8 mouse cellular contexts compared by ENCODE assay signal in genomic region chr17:85089621-85090020, GRCm38 (mm10). TPM values are rescaled to one million over a fixed set of nuclear protein-coding genes. Genes with fewer than 3 reads are reported as not detected.
DNase-seq lines count a peak whose midpoint lies in the region; ATAC-seq and TF ChIP-seq lines count a peak whose summit lies in the region.

No protein-coding gene starts in this region.

- under 1% methylated on average over 16 of the region's 16 CpGs for WGBS in liver, adult 2 months
- under 1% methylated on average over 16 of the region's 16 CpGs for WGBS in bone marrow, adult 2 months
- WGBS in forebrain, embryonic 12.5 days, result 0% methylated on average over 16 of the region's 16 CpGs
- under 1% methylated on average over 16 of the region's 16 CpGs for WGBS in liver, embryonic 16.5 days (ENCODE audit: insufficient replicate concordance)

- peak overlapping the region; percentile 34 for H3K27ac ChIP-seq in liver, adult 2 months (replicated peaks; ENCODE audit: insufficient read depth, low read depth, low read length)
- no peak overlapping the region for H3K27ac ChIP-seq in bone marrow, adult 2 months (ENCODE audit: control insufficient read depth, insufficient read depth, low read depth, low read length, poor library complexity)
- peak overlapping the region; percentile 81 for H3K27ac ChIP-seq in forebrain, embryonic 12.5 days
- H3K27ac ChIP-seq in liver, embryonic 16.5 days (ENCODE audit: low read length), result peak overlapping the region; percentile 64

- ATAC-seq in forebrain, embryonic 12.5 days (ENCODE audit: low FRiP score), result peak; percentile 7; the same call in 1 of the 2 replicates
- no peak for ATAC-seq in liver, embryonic 16.5 days (ENCODE audit: low read depth)

- H3K9me3 ChIP-seq in forebrain, embryonic 12.5 days, result no peaks in the 10 kb centered on the region
- H3K9me3 ChIP-seq in liver, embryonic 16.5 days (replicated peaks; ENCODE audit: control insufficient read depth, low read length), result no peaks in the 10 kb centered on the region

- H3K27me3 ChIP-seq in liver, adult 2 months (ENCODE audit: control insufficient read depth, insufficient read depth, low read length), result no peaks in the 10 kb centered on the region
- no peaks in the 10 kb centered on the region for H3K27me3 ChIP-seq in forebrain, embryonic 12.5 days
- H3K27me3 ChIP-seq in liver, embryonic 16.5 days (ENCODE audit: control insufficient read depth, insufficient read depth, low read depth, low read length), result no peaks in the 10 kb centered on the region

- H3K36me3 ChIP-seq in liver, adult 2 months (ENCODE audit: control insufficient read depth, insufficient read depth, low read length), result no peaks in the 10 kb centered on the region
- H3K36me3 ChIP-seq in forebrain, embryonic 12.5 days (replicated peaks), result no peaks in the 10 kb centered on the region
- H3K36me3 ChIP-seq in liver, embryonic 16.5 days (ENCODE audit: control insufficient read depth, insufficient read depth), result no peaks in the 10 kb centered on the region

- peak overlapping the region; percentile 54 for H3K4me3 ChIP-seq in liver, adult 2 months (ENCODE audit: insufficient read depth, low read depth, low read length)
- H3K4me3 ChIP-seq in bone marrow, adult 2 months (replicated peaks; ENCODE audit: control insufficient read depth, low read depth, low read length), result peak overlapping the region; percentile 90
- H3K4me3 ChIP-seq in forebrain, embryonic 12.5 days (replicated peaks), result peak overlapping the region; percentile 91
- peak overlapping the region; percentile 86 for H3K4me3 ChIP-seq in liver, embryonic 16.5 days (ENCODE audit: low read depth, low read length)

- TF ChIP-seq CTCF in liver, adult 2 months (IDR thresholded peaks at IDR 0.05; ENCODE audit: low read depth, low read length), result no peak
- TF ChIP-seq CTCF in bone marrow, adult 2 months (IDR thresholded peaks at IDR 0.05; ENCODE audit: control insufficient read depth, insufficient read depth, low read length), result no peak

- H3K79me2 ChIP-seq in liver, adult 2 months (ENCODE audit: control insufficient read depth, insufficient read depth, low read length), result no peaks in the 10 kb centered on the region; the same call in 1 of the 2 replicates

- no peak for TF ChIP-seq POLR2A in liver, adult 2 months (IDR thresholded peaks at IDR 0.05; ENCODE audit: extremely low read depth, insufficient read depth, low read length)
- TF ChIP-seq POLR2A in bone marrow, adult 2 months (IDR thresholded peaks at IDR 0.05; ENCODE audit: borderline replicate concordance, control insufficient read depth, low read depth, low read length), result no peak

- peak overlapping the region; percentile 72 for H3K9ac ChIP-seq in liver, adult 2 months (ENCODE audit: low read depth, low read length)
- H3K9ac ChIP-seq in forebrain, embryonic 12.5 days, result peak overlapping the region; percentile 77
- H3K9ac ChIP-seq in liver, embryonic 16.5 days (ENCODE audit: low read depth, low read length), result peak overlapping the region; percentile 73

- no peak for DNase-seq in liver, adult 2 months (ENCODE audit: extremely low read depth, low read depth, low spot score)
- no peak for DNase-seq in liver
- no peak for DNase-seq in adrenal gland, adult 8-10 months
- DNase-seq in ovary, postnatal 14 days (ENCODE audit: low spot score), result no peak
- DNase-seq in kidney, adult 11 months, result no peak

- peak overlapping the region; percentile 80 for H3K4me2 ChIP-seq in forebrain, embryonic 12.5 days
- peak overlapping the region; percentile 91 for H3K4me2 ChIP-seq in liver, embryonic 16.5 days (ENCODE audit: low read depth, low read length)

- no peaks in the 10 kb centered on the region; the same call in 1 of the 2 replicates for H3K4me1 ChIP-seq in liver, adult 2 months (ENCODE audit: control insufficient read depth, insufficient read depth, low read length)
- no peaks in the 10 kb centered on the region; the same call in 1 of the 2 replicates for H3K4me1 ChIP-seq in bone marrow, adult 2 months (ENCODE audit: control insufficient read depth, insufficient read depth, low read length)
- H3K4me1 ChIP-seq in forebrain, embryonic 12.5 days, result peaks cover 27% of the 10 kb centered on the region
- peaks cover 11% of the 10 kb centered on the region for H3K4me1 ChIP-seq in liver, embryonic 16.5 days (ENCODE audit: control insufficient read depth, low read depth, low read length)

RNA-seq across cellular contexts. Expression of gene Prepl, which starts 0.4 kb away (rescaled TPM):
- total RNA-seq in liver, adult 2 months (2014; rRNA removed), result 13.4 and 14.0 TPM in 2 replicates
- polyA plus RNA-seq in liver, adult 2 months (2012; rRNA removed), result 7.1 and 10.3 TPM in 2 replicates
- 6.0 and 11.3 TPM in 2 replicates for polyA plus RNA-seq in bone marrow, adult 2 months (2011; ENCODE audit: insufficient read depth, insufficient read length, low replicate concordance, missing spikeins)
- 47.2 and 51.7 TPM in 2 replicates for polyA plus RNA-seq in forebrain, embryonic 12.5 days (2016; fragmentation: Nextera tagmentation; extraction: Ambion mirVana)
- polyA plus RNA-seq in liver, embryonic 16.5 days (2015; fragmentation: Nextera tagmentation; extraction: Ambion mirVana), result 7.7 and 7.9 TPM in 2 replicates
- 10 to 100 TPM; 42.9 to 59.3 (median 51.7) TPM for total RNA-seq in adrenal gland, adult 8-10 months (2022)

RNA-seq across cellular contexts. Expression of gene Camkmt, which starts 0.7 kb away (rescaled TPM):
- 1.5 and 2.0 TPM in 2 replicates for total RNA-seq in liver, adult 2 months (2014; rRNA removed)
- 1.3 and 1.7 TPM in 2 replicates for polyA plus RNA-seq in liver, adult 2 months (2012; rRNA removed)
- 0.86 and 4.3 TPM in 2 replicates for polyA plus RNA-seq in bone marrow, adult 2 months (2011; ENCODE audit: insufficient read depth, insufficient read length, low replicate concordance, missing spikeins)
- polyA plus RNA-seq in forebrain, embryonic 12.5 days (2016; fragmentation: Nextera tagmentation; extraction: Ambion mirVana), result 13.7 and 16.0 TPM in 2 replicates
- polyA plus RNA-seq in liver, embryonic 16.5 days (2015; fragmentation: Nextera tagmentation; extraction: Ambion mirVana), result 2.7 and 2.9 TPM in 2 replicates
- total RNA-seq in adrenal gland, adult 8-10 months (2022), result 10 to 100 TPM in 2 of 4 experiments, 1 to 10 TPM in 2; 8.1 to 13.6 (median 10.7) TPM
